Mouse (Mus musculus) kidney, adult 2 months (tissue): ENCODE results near the gene Nav2.

ENCODE experiments used
- CTCF ChIP-seq: fragments of 200-500 bp; conservative IDR thresholded peaks from 2 replicates; pipeline ENCODE4 v1.5.1; 2011; ENCODE audit warnings: low read depth, mild to moderate bottlenecking, control low read depth, low read length, moderate library complexity, mixed read lengths; ENCODE audit not compliant: insufficient read depth, insufficient read length
- POLR2A ChIP-seq: fragments of 200-500 bp; IDR thresholded peaks from one replicate; pipeline ENCODE4 v1.6.1; 2011; ENCODE audit warnings: low read depth, low read length, control low read depth

- TF ChIP-seq CTCF (no peak), POLR2A (no peak)
Observed at GRCm38 (mm10) chr7:48923620-48924019, 15.1 kb downstream of the Nav2 start.
